Mouse (Mus musculus) sigmoid colon, adult 10 weeks (tissue): Measurements from ENCODE around the gene Agrn. TPM values are rescaled to one million over a fixed set of nuclear protein-coding genes. Genes with fewer than 3 reads are reported as not detected.

Source experiments
- polyA plus RNA-seq: library from polyadenylated mRNA; stranded (reverse); fragments of 350-450 nt; fragmentation: Illumina TruSeq; extraction: RNeasy Lipid Tissue Mini Kit (QIAGEN cat#74804); gene quantifications from one replicate; pipeline ENCODE4 v1.2.3, GENCODE M21; 2014; ENCODE audit warnings: low read depth, low replicate concordance

The Agrn gene
- 12.3 TPM for polyA plus RNA-seq

DNA sequence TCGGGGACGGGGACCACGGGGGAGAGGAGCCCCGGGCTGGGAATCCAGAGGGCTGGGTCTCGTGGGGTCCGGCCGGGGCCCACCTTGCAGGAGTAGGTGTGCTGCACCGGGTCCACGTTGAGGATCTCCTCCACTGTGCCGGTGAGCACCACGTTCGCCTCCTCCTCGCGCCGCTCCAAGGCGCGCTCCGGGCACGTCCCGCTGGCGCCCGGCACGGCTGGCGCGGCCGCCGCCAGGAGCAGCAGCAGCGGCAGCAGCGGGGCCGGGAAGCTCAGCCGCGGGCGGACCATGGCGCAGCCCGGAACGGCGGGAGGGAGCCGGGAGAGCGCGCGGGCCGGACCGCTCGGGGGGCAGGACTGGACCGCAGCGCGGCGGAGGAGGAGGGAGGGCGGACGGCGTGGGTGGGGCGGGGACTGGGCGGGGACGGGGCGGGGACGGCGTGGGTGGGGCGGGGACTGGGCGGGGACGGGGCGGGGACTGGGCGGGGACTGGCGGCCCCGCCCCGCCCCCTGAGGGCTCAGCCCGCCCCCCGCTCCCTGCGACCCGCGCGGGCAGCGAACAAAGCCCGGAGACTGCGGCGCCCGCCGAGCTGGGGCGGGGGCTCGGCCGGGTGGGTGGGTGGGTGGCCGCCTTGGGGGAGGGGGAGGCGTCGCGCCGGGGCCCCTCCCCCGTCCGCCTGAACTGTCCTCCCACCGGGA is at the start of gene Agrn:
Gene Agrn, minus strand, starts transcription at position 358 of the 698 bp plus-strand sequence.

GRCm38 (mm10) chr4:156235808-156236533 is 38.7 kb upstream of the Agrn start, which contains the start of gene Noc2l:
Noc2l (plus strand) TSS chr4:156236010.

DNA sequence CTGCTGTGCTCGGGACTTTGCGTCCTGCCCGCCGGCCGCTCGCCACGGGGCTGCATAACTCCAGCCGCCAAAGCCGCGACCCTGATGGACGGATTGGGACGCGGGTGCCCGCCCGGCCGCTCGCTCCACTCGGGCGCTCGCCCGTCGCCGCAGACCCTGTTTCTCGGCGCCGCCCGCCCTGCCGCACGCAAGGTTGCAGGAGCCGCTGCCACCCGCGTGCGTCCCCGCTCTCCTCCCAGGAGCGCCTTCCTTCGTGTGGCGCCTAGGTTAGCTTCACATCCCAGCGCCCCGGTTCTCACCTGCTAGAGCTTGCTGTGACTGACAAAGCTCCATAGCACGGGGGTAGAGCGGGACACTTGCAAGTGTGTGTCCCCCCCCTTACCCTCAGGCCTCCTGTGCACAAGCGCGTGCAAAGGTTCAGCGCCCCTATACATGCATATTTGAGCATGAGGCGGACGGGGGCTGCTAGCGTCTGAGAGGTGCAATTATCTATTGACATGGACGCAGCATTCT is 37.5 kb upstream of the Agrn start, which contains the start of gene Plekhn1:
Gene Plekhn1, minus strand, starts transcription at position 157 of the 513 bp plus-strand sequence.

DNA sequence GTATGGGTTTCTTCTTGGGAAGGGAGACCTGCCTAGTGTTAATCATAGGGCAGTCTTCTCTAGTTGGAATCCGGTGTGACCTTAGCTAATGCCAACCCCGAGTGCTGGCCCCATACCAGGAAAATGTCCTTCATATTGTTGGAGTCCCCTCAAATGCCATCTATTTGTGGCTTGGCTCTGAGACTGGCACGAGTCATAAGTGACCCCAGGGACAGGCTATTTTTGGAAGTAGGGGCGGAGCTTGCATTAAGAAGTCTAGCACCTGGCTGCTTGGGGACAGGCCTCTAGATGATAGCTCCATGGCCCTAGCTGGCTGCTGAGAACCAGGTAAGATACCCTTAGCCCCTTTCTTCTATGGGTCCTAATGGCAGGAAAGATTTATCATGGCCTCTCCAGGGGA is 18.4 kb upstream of the Agrn start, which contains the start of gene Perm1:
Gene Perm1, plus strand, starts transcription at position 220 of the 400 bp plus-strand sequence.

DNA sequence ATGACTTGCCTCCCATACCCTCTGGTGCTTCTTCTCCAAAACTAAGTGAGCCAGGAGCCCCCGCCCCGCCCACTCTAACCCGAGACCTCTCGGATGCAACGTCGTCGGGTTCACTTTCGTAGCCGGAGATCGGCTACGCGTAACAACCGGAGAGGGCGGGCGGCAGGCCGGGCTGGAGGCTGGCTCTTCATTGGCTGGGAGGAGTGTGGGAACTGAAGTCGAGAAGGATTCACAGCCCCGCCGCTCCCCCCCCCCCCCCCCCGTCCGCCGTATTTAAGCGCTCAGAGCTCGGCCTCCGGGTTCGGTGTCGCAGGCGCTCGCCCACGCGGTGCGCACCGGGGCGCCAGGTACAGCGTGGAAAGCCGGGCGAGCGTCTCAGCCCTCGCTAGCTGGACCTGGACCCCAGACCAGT is 5.7 kb upstream of the Agrn start, which contains the start of gene AW011738:
Gene AW011738, plus strand, starts transcription at position 304 of the 412 bp plus-strand sequence.

DNA sequence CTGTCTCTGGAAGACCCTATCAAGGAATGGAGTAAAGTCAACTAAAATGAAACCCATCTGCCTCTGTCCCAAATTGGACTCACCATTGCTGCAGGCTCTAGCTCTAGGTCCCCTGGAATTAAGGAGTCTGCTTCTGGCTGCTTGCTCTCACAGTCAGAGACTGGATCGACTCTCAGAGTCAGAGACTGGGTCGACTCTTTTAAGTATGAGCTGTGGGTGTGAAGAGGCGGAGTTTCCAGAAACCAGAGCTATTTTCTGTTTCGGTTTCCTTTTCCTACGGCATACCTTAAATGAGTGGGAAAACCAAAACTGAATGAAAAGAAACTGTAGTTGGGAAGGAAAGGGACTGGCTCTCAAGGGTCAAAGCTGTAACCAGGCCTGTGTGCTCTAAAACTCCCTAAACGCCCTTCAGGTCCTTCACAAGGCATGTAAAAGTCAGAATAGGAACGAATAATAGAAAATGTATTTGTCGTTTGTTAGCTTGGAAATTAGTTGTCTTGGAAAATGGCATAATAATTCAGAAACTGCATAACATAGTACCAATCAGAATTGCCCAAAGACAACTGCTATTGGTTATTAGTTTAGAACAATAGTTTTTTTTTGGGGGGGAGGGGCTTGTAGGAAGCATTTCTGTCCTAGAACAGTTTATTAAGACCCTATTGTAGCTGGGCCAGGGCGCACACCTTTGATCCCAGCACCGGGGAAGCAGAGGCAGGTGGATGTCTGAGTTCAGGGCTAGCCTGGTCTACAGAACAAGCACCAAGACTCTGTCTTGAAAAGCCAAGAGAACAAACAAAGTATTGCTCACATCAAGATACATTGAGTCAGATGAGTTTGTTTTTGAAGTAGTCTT is 3.6 kb upstream of the Agrn start, which contains the start of gene Isg15:
Gene Isg15, minus strand, starts transcription at position 196 of the 853 bp plus-strand sequence.

GRCm38 (mm10) chr4:156130436-156130835 is 66.9 kb downstream of the Agrn start, which contains the start of gene Rnf223:
Rnf223 (plus strand) TSS chr4:156130513.

Other genes starting within 250 kb of the Agrn start
- gene C1qtnf12, start 235.2 kb downstream of the Agrn start, polyA plus RNA-seq = 3.3 TPM
- 6.1 TPM for gene B3galt6, start 204.8 kb downstream of the Agrn start, polyA plus RNA-seq
- gene Sdf4, start 204.6 kb downstream of the Agrn start, polyA plus RNA-seq = 145 TPM
- gene Tnfrsf4, start 183.6 kb downstream of the Agrn start, polyA plus RNA-seq = not detected
- gene Tnfrsf18, start 171.3 kb downstream of the Agrn start, polyA plus RNA-seq = not detected
- gene Ttll10, start 138.1 kb downstream of the Agrn start, polyA plus RNA-seq = 2.5 TPM
- 3.6 TPM for gene 9430015G10Rik, start 87.5 kb downstream of the Agrn start, polyA plus RNA-seq
- gene Rnf223, start 67.0 kb downstream of the Agrn start, polyA plus RNA-seq = not detected
- not detected for gene Isg15, start 3.3 kb upstream of the Agrn start, polyA plus RNA-seq
- gene AW011738, start 5.8 kb upstream of the Agrn start, polyA plus RNA-seq = 0.32 TPM
- gene Perm1, start 18.4 kb upstream of the Agrn start, polyA plus RNA-seq = not detected
- gene Plekhn1, start 37.4 kb upstream of the Agrn start, polyA plus RNA-seq = 8.4 TPM
- 5.9 TPM for gene Noc2l, start 38.5 kb upstream of the Agrn start, polyA plus RNA-seq
- not detected for gene Samd11, start 58.2 kb upstream of the Agrn start, polyA plus RNA-seq
- not detected for gene Vmn2r-ps159, start 133.6 kb upstream of the Agrn start, polyA plus RNA-seq